Mouse (Mus musculus) embryonic facial prominence, embryonic 15.5 days (tissue): ENCODE measurements around the gene Mamdc4. TPM values are rescaled to one million over a fixed set of nuclear protein-coding genes. Genes with fewer than 3 reads are reported as not detected.
A peak's percentile ranks its signal among the peaks of the same experiment; 100 is the strongest.

ENCODE experiments used
- ATAC-seq: fragments of 200-750 bp; cut with Nextera tagmentation; 2 replicates; pipeline ENCODE4 v1.8.0; 2017; ENCODE audit warnings: low read depth, moderate TSS enrichment; ENCODE audit not compliant: insufficient number of reproducible peaks, low FRiP score, low TSS enrichment
- H3K27ac ChIP-seq: fragments of 300-500 bp; sonication (generic); replicated peaks from 2 replicates; pipeline ENCODE4 v1.5.1; 2015; ENCODE audit warnings: mild to moderate bottlenecking, inconsistent platforms
- H3K27me3 ChIP-seq: fragments of 300-500 bp; sonication (generic); 2 replicates; pipeline ENCODE4 v1.6.1; 2015; ENCODE audit warnings: inconsistent platforms
- H3K36me3 ChIP-seq: fragments of 300-500 bp; sonication (generic); 2 replicates; pipeline ENCODE4 v1.6.1; 2015; ENCODE audit warnings: mild to moderate bottlenecking, inconsistent platforms
- H3K4me1 ChIP-seq: fragments of 300-500 bp; sonication (generic); 2 replicates; pipeline ENCODE4 v1.6.1; 2015; ENCODE audit warnings: inconsistent platforms
- H3K4me2 ChIP-seq: fragments of 300-500 bp; sonication (generic); replicated peaks from 2 replicates; pipeline ENCODE4 v1.6.1; 2015; ENCODE audit warnings: mild to moderate bottlenecking, inconsistent platforms
- H3K4me3 ChIP-seq: fragments of 300-500 bp; sonication (generic); replicated peaks from 2 replicates; pipeline ENCODE4 v1.5.1; 2015; ENCODE audit warnings: mild to moderate bottlenecking, inconsistent platforms
- H3K9ac ChIP-seq: fragments of 300-500 bp; sonication (generic); 2 replicates; pipeline ENCODE4 v1.6.1; 2015; ENCODE audit warnings: inconsistent platforms
- H3K9me3 ChIP-seq: fragments of 300-500 bp; sonication (generic); replicated peaks from 2 replicates; pipeline ENCODE4 v1.6.1; 2016; ENCODE audit warnings: inconsistent platforms
- WGBS: fragments of 180-500 bp; shearing (Covaris S2); methylation state at CpG from one replicate; pipeline ENCODE4 v1.1.7; 2015; 5-methylcytosine and 5-hydroxymethylcytosine counted together
- polyA plus RNA-seq: library from polyadenylated mRNA; unstranded; fragments of >200 nt; fragmentation: Nextera tagmentation; extraction: Ambion mirVana; gene quantifications from 2 replicates; pipeline ENCODE4 v1.2.1, GENCODE M21; 2015

The Mamdc4 gene
- 3.3 and 4.9 TPM in 2 replicates for polyA plus RNA-seq

DNA sequence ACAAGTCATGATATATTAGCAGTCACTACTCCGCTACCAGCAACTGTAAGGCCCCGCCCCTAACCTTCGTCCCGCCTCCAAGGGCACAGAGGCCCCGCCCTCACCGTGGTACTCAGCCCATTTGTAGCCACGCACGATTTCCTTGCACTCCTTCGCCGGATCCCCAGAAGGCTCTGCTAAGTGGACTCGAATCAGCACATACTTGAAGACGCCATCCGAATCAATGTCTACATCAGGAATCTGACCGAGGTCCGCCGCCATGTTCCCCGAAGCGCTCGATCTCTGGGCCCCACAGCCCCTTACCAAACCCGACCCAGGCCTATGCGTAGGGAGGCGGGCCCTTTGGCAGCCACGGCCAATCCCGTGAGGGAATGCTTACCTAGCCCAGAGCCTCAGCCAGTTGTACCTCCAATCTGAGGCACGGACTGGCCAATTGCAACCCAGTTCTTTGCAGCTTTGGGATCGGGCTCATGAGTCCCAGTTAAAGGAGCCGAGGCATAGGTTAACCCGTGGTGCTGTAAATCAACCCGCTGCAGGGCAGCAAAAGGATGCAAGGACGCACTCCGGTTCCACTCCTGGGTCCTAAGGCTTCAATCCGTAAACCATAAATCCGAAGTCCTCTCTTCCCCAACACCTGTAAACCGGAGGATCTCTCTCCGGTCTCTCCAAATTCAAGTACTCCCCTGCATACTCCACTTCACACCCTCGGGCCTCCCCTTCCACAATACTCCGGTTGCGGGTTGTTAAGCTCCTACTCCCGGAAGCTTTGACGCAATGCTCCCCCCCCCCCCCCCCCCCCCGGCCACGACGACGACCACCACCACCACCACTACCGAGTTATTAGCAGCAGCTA, at the start of gene Mamdc4, which contains the start of gene Phpt1:
Gene Mamdc4 (minus strand): TSS at position 267 of the 853 bp plus-strand sequence.
Gene Phpt1 (minus strand): TSS at position 646 of the 853 bp plus-strand sequence.
- under 1% methylated on average over 45 of the region's 45 CpGs for WGBS
- H3K9me3 ChIP-seq = no peaks in the 10 kb centered on the region
- peak within 1 kb of the TSS; percentile 63 for H3K4me3 ChIP-seq
- peak within 1 kb of the TSS; percentile 50 for H3K9ac ChIP-seq
- peaks cover 8% of the 10 kb centered on the region for H3K36me3 ChIP-seq
- H3K27me3 ChIP-seq = peaks cover 40% of the 10 kb centered on the region
- peaks cover 54% of the 10 kb centered on the region for H3K4me1 ChIP-seq
- H3K4me2 ChIP-seq = peak within 1 kb of the TSS; percentile 90
- peak; percentile 98 for ATAC-seq
- H3K27ac ChIP-seq = peak within 1 kb of the TSS; percentile 95

DNA sequence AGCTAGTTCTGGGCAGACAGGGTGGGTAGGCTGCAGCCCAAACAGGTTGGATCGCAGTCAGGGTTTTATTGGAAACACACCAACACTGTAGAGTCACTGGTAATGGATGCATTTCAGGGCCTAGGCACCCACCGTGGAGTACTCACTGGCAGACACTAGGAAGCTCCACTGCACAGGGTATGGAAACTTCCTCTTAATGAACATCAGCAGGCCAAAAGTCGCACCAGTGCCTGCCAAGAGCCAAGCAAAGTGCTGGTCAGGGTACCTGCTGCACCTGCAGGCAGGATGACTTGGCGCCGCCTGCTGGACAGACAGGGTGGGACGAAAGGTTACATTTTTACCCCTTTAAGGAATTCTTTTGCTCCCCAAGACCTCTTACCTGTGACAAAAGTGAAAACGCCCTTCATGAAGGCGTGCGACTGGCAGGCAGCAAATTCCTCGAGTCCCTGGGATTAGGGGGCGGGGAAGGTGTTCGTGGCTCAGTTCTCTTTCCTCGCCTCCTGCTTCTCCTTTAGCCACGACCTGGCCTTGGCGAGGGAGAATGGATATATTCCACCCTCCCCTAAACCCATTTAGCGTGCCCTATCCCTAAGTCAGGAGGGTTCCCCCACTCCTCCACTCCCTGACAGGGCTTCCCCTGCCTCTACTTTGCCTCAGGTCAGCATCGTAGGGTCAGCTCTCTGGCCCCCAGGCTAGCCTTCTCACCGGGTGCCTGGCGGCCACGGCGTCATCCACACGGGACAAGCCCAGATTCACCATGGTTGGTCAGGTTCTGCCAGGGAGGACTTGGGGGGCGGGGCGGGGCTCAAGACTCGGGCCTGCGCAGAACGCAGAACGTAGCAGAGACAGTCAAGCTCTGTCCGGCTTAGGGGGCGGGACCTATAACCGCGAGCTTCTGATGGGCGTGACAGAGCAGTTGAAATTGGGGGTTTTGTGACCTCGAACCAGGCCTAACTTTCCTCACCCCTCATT, 46.9 kb upstream of the Mamdc4 start, which contains the start of gene Tmem141:
Gene Tmem141 (minus strand): TSS at position 777 of the 972 bp plus-strand sequence.
- Histone ChIP-seq H3K27me3 (peaks cover 16% of the 10 kb centered on the region), H3K4me3 (peak within 1 kb of the TSS; percentile 53), H3K4me1 (peaks cover 22% of the 10 kb centered on the region), H3K27ac (peak within 1 kb of the TSS; percentile 71), H3K9ac (peak within 1 kb of the TSS; percentile 35; the same call in 1 of the 2 replicates), H3K4me2 (peak within 1 kb of the TSS; percentile 83), H3K36me3 (no peaks in the 10 kb centered on the region), H3K9me3 (no peaks in the 10 kb centered on the region)
- peak; percentile 84 for ATAC-seq
- 5% methylated on average over 34 of the region's 34 CpGs for WGBS

DNA sequence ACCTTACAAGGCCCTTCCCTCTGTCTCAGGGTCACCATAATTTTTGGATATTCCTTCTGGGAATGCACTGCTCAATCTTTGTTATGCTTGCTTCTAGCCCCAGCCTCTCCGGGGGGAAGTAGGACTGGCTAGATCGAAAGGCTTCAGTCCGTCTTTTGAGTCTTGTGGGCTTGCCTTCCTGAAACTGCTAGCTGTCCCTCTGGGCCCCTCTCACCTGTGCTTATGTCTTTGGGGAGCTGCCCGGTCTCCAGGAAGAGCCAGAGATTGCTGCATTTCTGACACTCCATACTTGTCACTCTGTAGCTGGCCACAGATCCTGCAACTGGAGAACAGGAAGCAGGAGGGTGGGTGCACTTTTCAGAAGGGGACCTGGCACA, 46.2 kb upstream of the Mamdc4 start:
- Histone ChIP-seq H3K27ac (peak overlapping the region; percentile 71; the same call in 1 of the 2 replicates), H3K4me2 (peak overlapping the region; percentile 83), H3K9ac (no peak overlapping the region)

DNA sequence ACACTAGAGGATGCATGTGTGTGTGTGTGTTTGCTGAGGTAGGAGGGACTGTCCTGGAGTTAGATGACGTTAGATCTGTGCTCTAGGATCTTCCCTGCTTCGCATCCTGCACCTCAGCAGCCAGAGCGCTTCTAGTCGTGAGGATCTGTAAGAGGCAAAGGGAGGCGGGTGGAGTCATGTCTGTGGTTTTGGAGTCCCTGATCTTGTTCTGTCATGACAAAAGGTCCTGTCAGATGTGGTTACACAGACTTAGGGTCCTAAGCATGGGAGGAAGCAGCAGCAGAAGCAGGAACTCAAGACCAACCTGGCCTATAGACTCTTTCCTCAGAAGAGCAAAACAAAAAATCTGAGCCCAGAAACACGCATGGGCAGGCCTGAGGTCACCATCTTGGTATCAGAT, 45.7 kb upstream of the Mamdc4 start:
- no peak overlapping the region for H3K9ac ChIP-seq
- no peak overlapping the region for H3K4me3 ChIP-seq
- no peaks in the 10 kb centered on the region for H3K36me3 ChIP-seq
- H3K4me2 ChIP-seq = no peak overlapping the region; the same call in 1 of the 2 replicates
- ATAC-seq = no peak
- peaks cover 27% of the 10 kb centered on the region for H3K27me3 ChIP-seq
- H3K9me3 ChIP-seq = no peaks in the 10 kb centered on the region
- H3K4me1 ChIP-seq = peaks cover 31% of the 10 kb centered on the region
- H3K27ac ChIP-seq = 0 out of 2 replicates have a peak overlapping the region, but pooled peaks have one; percentile 71
- 55% methylated on average over 6 of the region's 6 CpGs for WGBS

More for the DNA sequence above, 46.2 kb upstream of the Mamdc4 start:
- ATAC-seq = no peak
- Histone ChIP-seq H3K4me3 (peak overlapping the region; percentile 53; the same call in 1 of the 2 replicates), H3K4me1 (peaks cover 29% of the 10 kb centered on the region), H3K36me3 (no peaks in the 10 kb centered on the region), H3K9me3 (no peaks in the 10 kb centered on the region), H3K27me3 (peaks cover 23% of the 10 kb centered on the region)
- 70% methylated on average over 4 of the region's 4 CpGs for WGBS

DNA sequence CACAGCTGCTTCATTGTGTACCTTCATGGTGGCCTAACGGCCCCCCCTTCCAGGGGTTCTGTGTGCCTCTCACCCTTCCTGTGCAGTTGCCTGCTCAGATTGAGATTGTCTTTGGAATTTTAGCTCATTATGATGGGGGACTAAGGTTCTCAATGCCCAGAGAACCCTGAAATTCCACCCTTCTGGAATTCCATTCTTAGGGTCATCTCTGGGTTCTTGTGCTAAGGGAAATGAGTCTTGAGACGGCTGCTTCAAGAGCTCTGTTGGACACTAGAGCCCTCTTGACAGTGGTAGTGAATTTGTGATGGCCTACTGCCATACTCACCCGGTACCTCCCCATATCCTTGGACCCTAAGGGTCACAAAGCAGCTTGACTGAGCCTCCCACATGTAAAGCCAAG, 42.9 kb upstream of the Mamdc4 start, which contains the start of gene Ccdc183:
Gene Ccdc183 (minus strand): TSS at position 101 of the 400 bp plus-strand sequence.
- Histone ChIP-seq H3K27me3 (peaks cover 38% of the 10 kb centered on the region), H3K4me1 (peaks cover 31% of the 10 kb centered on the region), H3K4me2 (peak within 1 kb of the TSS; percentile 42; the same call in 1 of the 2 replicates), H3K4me3 (no peak within 1 kb of the TSS), H3K9ac (no peak within 1 kb of the TSS), H3K27ac (no peak within 1 kb of the TSS), H3K9me3 (no peaks in the 10 kb centered on the region), H3K36me3 (no peaks in the 10 kb centered on the region)
- whole genome bisulfite sequencing = 73% methylated on average over 3 of the region's 3 CpGs
- no peak for ATAC-seq

DNA sequence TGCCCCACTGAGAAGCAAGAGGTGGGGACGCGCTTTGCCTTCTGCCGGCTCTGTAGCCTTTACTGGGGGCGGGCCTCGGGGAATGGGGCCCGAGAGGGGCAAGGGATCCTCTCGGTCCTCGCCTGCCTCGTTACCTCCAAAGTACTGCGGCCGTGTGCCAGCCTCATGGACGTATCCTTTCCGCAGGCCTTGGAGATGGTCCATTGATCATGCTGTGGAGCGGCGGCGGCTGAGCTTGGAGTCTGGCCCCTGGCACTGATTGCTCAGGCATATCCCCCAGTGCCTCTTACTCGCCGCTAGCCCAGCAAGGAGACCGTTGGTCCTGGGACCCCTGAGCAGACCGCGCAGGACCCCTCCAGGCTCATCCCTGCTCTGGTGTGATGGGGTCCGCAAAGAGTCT, 41.8 kb upstream of the Mamdc4 start:
- Histone ChIP-seq H3K9me3 (no peaks in the 10 kb centered on the region), H3K27ac (no peak overlapping the region), H3K36me3 (no peaks in the 10 kb centered on the region), H3K9ac (no peak overlapping the region), H3K4me2 (peak overlapping the region; percentile 42), H3K27me3 (peaks cover 38% of the 10 kb centered on the region), H3K4me3 (peak overlapping the region; percentile 11; the same call in 1 of the 2 replicates), H3K4me1 (peaks cover 21% of the 10 kb centered on the region)
- ATAC-seq = no peak
- 15% methylated on average over 22 of the region's 22 CpGs for WGBS

DNA sequence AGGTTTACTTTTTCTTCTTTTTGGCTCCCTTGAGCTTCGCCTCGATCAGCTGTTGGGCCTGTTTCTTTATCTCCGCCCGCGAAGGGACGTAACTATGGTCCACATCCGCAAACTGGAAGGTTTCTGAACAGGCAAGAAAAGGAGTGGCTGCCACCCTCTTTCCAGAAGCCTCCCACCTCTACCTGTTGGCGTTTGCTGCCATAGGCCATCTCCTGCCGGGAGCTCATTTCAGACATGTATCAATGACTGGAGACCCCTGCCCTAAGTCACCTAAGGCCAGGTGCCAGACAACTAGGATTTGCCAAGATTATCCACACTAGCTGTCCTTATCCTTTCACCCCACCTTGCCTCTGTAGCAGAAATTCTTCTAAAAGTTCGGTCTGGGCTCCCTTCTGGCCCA, 34.0 kb upstream of the Mamdc4 start:
- 61% methylated on average over 10 of the region's 10 CpGs for WGBS
- ATAC-seq = peak; percentile 11; the same call in 1 of the 2 replicates
- peaks cover 18% of the 10 kb centered on the region for H3K4me1 ChIP-seq

DNA sequence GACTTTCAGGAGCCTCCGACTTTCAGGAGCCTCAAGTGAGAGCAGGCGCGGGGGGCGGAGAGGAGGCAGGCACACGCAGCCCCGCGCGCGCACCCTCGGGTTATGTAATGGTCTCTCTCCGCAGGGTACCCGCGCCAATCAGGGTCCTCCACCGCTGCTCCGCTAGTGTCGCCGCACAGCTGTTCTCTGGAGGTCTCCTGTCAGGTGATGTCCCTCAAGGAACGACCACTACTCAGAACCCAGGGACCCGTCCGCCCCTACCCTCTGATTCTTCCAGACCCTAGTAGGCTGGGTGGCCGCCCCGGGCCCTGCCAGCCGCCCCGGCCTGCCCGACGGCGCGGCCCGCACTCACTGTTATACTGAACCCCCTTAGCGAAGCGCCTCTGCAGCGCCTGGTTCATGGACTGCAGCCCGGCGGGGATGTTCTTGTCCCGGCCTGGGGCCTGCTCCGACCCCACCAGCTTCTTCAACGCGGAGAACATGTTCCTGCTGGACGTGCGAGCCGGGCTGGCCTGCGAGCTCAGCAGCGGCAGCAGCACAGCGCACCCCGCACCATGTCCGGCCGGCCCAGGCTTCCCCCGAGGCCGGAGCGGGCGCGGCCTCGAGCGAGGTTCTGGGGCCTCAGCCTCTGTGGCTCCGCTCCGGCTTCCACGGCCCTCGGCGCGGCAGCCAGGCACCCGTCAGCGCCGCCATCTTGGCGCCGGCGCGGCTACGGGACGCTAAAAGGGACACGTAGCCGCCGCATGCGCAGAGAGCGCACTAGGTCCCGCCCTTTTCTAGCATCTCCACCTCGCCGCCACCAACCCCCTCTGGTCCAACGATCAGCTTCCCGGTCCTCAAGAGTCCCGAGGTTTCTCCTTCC, 33.3 kb upstream of the Mamdc4 start, which contains the start of gene Rabl6:
Gene Rabl6 (minus strand): TSS at position 761 of the 862 bp plus-strand sequence.
- H3K27me3 ChIP-seq = no peaks in the 10 kb centered on the region
- H3K27ac ChIP-seq = peak within 1 kb of the TSS; percentile 97
- H3K9me3 ChIP-seq = no peaks in the 10 kb centered on the region
- under 1% methylated on average over 80 of the region's 80 CpGs for WGBS
- peak; percentile 88 for ATAC-seq
- peak within 1 kb of the TSS; percentile 98 for H3K9ac ChIP-seq
- H3K4me3 ChIP-seq = peak within 1 kb of the TSS; percentile 100
- H3K4me1 ChIP-seq = peaks cover 18% of the 10 kb centered on the region
- peak within 1 kb of the TSS; percentile 62 for H3K4me2 ChIP-seq
- H3K36me3 ChIP-seq = peaks cover 4% of the 10 kb centered on the region; the same call in 1 of the 2 replicates

More for the DNA sequence above, 34.0 kb upstream of the Mamdc4 start:
- peak overlapping the region; percentile 97 for H3K27ac ChIP-seq
- H3K4me3 ChIP-seq = peak overlapping the region; percentile 100
- peak overlapping the region; percentile 98; the same call in 1 of the 2 replicates for H3K9ac ChIP-seq
- H3K27me3 ChIP-seq = no peaks in the 10 kb centered on the region
- no peaks in the 10 kb centered on the region for H3K36me3 ChIP-seq
- peak overlapping the region; percentile 62 for H3K4me2 ChIP-seq
- no peaks in the 10 kb centered on the region for H3K9me3 ChIP-seq

DNA sequence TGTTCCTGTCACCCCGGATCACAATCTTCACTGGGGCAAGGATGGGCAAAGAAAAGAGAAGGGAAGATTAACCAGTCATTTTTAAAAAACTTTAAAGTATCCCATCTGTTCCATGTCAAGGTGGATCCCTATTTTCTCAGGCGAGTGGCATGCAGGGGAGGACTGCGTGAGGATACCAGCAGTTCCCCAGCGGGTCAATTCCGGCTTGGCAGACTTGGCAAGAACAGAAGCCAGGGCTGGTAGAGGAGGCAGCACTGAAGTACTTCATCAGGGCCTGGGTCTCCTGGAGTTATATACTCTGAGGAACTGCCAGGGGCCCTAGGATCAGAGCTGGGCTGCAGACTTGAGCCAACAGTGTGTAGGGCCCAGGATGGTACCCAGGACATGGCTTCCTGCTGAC, 27.9 kb upstream of the Mamdc4 start:
- no peaks in the 10 kb centered on the region for H3K27me3 ChIP-seq
- H3K4me2 ChIP-seq = no peak overlapping the region
- H3K36me3 ChIP-seq = peaks cover 58% of the 10 kb centered on the region
- no peaks in the 10 kb centered on the region for H3K9me3 ChIP-seq
- WGBS = 92% methylated on average over 5 of the region's 5 CpGs
- no peak for ATAC-seq
- no peak overlapping the region for H3K9ac ChIP-seq
- no peak overlapping the region for H3K27ac ChIP-seq
- H3K4me1 ChIP-seq = peaks cover 13% of the 10 kb centered on the region
- H3K4me3 ChIP-seq = no peak overlapping the region

DNA sequence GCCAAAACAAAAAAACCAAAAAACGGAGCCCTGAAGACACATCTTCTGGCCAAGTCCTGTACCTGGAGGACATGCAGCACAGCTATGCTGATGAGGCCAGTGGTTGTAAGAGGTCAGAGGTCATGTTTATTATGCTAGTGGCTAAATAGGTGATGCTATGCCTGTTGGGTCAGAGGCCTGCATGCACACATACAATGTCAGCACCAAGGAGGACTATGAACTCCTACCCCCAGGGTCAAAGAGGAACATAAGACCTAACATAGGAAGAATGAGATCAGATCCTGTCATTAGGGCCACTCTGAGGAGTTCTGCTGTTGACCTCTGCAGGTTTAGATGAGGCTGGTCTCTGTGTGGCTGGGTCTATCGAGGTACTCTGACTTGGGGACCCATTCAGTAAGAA, 25.4 kb upstream of the Mamdc4 start:
- WGBS = 93% methylated on average over 2 of the region's 2 CpGs
- Histone ChIP-seq H3K27ac (no peak overlapping the region), H3K4me2 (no peak overlapping the region), H3K36me3 (peaks cover 83% of the 10 kb centered on the region), H3K27me3 (no peaks in the 10 kb centered on the region), H3K9me3 (no peaks in the 10 kb centered on the region), H3K4me1 (no peaks in the 10 kb centered on the region), H3K9ac (no peak overlapping the region), H3K4me3 (no peak overlapping the region)
- ATAC-seq = no peak
